Mouse (Mus musculus) stomach, embryonic 15.5 days (tissue): ENCODE measurements around the gene Lsamp. TPM values are rescaled to one million over a fixed set of nuclear protein-coding genes. Genes with fewer than 3 reads are reported as not detected.

Source experiments
- ATAC-seq: fragments of 200-750 bp; cut with Nextera tagmentation; 2 replicates; pipeline ENCODE4 v1.8.0; 2017; ENCODE audit warnings: low read depth, moderate number of reproducible peaks, moderate TSS enrichment; ENCODE audit not compliant: insufficient read depth, low FRiP score
- H3K27ac ChIP-seq: fragments of 300-500 bp; sonication (generic); 2 replicates; pipeline ENCODE4 v1.5.1; 2015; ENCODE audit warnings: mild to moderate bottlenecking, inconsistent platforms
- H3K27me3 ChIP-seq: fragments of 300-500 bp; sonication (generic); replicated peaks from 2 replicates; pipeline ENCODE4 v1.6.1; 2015; ENCODE audit warnings: inconsistent platforms
- H3K36me3 ChIP-seq: fragments of 300-500 bp; sonication (generic); 2 replicates; pipeline ENCODE4 v1.6.1; 2015; ENCODE audit warnings: inconsistent platforms
- H3K4me1 ChIP-seq: fragments of 300-500 bp; sonication (generic); 2 replicates; pipeline ENCODE4 v1.6.1; 2015; ENCODE audit warnings: inconsistent platforms
- H3K4me2 ChIP-seq: fragments of 300-500 bp; sonication (generic); 2 replicates; pipeline ENCODE4 v1.6.1; 2015; ENCODE audit warnings: mild to moderate bottlenecking, inconsistent platforms
- H3K4me3 ChIP-seq: fragments of 300-500 bp; sonication (generic); replicated peaks from 2 replicates; pipeline ENCODE4 v1.5.1; 2015; ENCODE audit warnings: inconsistent platforms
- H3K9ac ChIP-seq: fragments of 300-500 bp; sonication (generic); 2 replicates; pipeline ENCODE4 v1.6.1; 2015; ENCODE audit warnings: inconsistent platforms
- H3K9me3 ChIP-seq: fragments of 300-500 bp; sonication (generic); 2 replicates; pipeline ENCODE4 v1.6.1; 2016; ENCODE audit warnings: inconsistent platforms
- WGBS: fragments of 180-500 bp; shearing (Covaris S2); methylation state at CpG from one replicate; pipeline ENCODE4 v1.1.7; 2015; 5-methylcytosine and 5-hydroxymethylcytosine counted together
- polyA plus RNA-seq: library from polyadenylated mRNA; unstranded; fragments of >200 nt; fragmentation: Nextera tagmentation; extraction: Ambion mirVana; gene quantifications from 2 replicates; pipeline ENCODE4 v1.2.1, GENCODE M21; 2015

Gene Lsamp
- polyA plus RNA-seq, 1 experiment from 2014 or later, result 8.5 TPM

DNA sequence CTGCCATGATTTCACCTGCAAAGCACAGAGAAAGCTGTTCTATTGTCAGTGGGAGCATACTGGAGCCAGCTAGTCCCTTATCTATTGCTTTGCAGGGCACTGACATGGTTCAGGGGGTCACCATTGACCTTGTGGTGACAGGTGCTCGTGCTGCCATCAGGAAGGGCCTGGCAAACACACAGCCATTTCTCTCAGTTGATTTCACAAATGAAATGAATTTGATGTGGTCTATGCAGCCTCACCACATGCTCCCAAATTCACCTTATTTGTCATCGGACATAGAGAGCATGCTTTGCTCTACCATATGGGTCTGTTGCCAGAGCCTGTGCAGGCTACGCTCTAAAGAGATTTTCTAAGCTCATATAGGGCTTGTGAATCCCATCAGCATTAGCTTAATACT lies 450.1 kb downstream of the Lsamp start:
- WGBS, result 85% methylated on average over 3 of the region's 3 CpGs
- ATAC-seq, result no peak
- peaks cover 4% of the 10 kb centered on the region; the same call in 1 of the 2 replicates for H3K4me1 ChIP-seq
- no peak overlapping the region for H3K27ac ChIP-seq
- no peaks in the 10 kb centered on the region for H3K9me3 ChIP-seq
- no peaks in the 10 kb centered on the region for H3K36me3 ChIP-seq
- no peaks in the 10 kb centered on the region for H3K27me3 ChIP-seq
- no peak overlapping the region for H3K9ac ChIP-seq
- no peak overlapping the region for H3K4me3 ChIP-seq
- no peak overlapping the region for H3K4me2 ChIP-seq

DNA sequence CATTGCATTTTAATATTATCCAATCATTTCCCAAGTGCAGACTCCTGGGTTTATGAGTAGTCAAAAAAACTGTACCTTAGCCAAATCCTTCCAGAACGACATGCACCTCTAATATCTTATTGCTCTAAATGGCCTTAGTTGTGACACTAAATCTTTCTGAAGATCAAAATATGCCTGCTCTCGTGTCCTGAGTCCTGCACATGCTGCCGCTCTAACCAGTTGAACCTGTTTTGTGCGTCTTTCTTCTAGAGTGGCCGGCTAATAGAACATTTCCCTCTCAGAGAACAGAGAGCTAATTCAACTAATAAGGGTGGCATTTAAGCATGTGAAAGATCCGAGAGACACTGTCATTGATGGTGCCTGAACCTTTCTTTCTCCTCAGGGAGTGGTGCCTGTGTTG lies 452.3 kb downstream of the Lsamp start:
- no peak overlapping the region for H3K4me3 ChIP-seq
- no peak for ATAC-seq
- no peaks in the 10 kb centered on the region for H3K36me3 ChIP-seq
- 51% methylated on average over 6 of the region's 6 CpGs for WGBS
- H3K9me3 ChIP-seq, result no peaks in the 10 kb centered on the region
- H3K27me3 ChIP-seq, result no peaks in the 10 kb centered on the region
- H3K4me1 ChIP-seq, result peaks cover 4% of the 10 kb centered on the region; the same call in 1 of the 2 replicates
- H3K9ac ChIP-seq, result no peak overlapping the region
- H3K4me2 ChIP-seq, result no peak overlapping the region
- no peak overlapping the region for H3K27ac ChIP-seq

DNA sequence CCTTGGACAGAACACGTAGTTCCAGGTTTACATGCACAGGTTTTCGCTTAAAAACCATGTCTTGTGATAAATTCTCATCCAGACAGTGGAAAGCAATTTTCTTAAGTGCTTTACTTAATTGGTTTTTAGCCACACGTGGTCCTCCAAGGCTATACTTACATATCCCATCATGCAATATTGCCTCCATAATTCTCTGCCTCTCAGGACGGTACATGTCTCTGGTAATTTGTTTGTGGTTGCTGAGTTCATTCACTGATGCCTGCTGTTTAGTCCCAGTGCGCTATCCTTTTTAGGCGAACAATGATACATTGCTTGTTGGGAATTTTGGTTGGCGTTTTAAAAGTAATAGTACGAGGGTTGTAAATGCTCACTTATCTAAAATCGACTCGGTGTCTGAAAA lies 453.7 kb downstream of the Lsamp start:
- Histone ChIP-seq H3K9ac (no peak overlapping the region), H3K36me3 (no peaks in the 10 kb centered on the region), H3K27me3 (no peaks in the 10 kb centered on the region), H3K4me1 (peaks cover 4% of the 10 kb centered on the region; the same call in 1 of the 2 replicates), H3K4me3 (no peak overlapping the region), H3K9me3 (no peaks in the 10 kb centered on the region), H3K4me2 (no peak overlapping the region), H3K27ac (no peak overlapping the region)
- ATAC-seq, result no peak
- WGBS, result 82% methylated on average over 10 of the region's 10 CpGs

DNA sequence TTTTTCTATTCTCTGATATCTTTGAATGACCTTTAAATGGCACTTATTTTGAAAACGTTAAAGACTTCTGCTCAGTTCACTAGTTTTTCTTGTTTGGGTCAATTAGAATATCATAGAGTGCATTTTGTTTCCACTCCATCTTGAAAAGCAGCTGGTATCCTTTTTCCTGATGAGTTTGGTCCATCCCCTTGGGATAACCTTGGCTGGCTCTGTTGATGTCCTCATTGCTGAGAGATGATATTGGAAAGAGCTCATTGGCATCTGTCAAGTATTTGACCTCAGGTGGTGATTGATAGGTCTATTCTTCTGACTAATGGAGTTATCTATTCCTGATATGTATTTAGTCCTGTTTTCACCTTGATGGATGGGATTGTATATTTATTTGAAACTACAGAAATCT lies 454.7 kb downstream of the Lsamp start:
- Histone ChIP-seq H3K9me3 (no peaks in the 10 kb centered on the region), H3K27me3 (no peaks in the 10 kb centered on the region), H3K4me1 (peaks cover 4% of the 10 kb centered on the region; the same call in 1 of the 2 replicates), H3K4me3 (no peak overlapping the region), H3K27ac (no peak overlapping the region), H3K9ac (no peak overlapping the region), H3K36me3 (no peaks in the 10 kb centered on the region), H3K4me2 (no peak overlapping the region)
- no peak for ATAC-seq
- 60% methylated on average over 1 of the region's 1 CpGs for WGBS

DNA sequence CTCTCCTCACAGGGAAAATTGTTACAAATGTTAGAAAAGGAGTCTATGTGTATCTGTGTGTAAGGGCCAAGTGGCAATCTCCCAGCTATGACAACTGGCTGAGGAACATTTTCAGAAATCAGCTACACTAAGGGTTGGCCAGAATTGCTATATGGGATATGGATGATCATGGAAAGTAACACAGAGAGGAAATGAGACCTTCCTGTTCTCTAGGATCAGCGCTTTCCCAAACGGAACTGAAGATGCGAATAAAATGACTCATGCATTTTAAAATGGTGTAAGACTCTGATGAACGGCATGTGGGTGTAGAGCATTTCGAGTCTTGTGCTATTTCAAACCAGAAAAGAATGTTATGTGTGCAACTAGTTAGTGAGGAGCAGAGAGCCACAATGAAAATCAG lies 462.4 kb downstream of the Lsamp start:
- H3K4me3 ChIP-seq, result no peak overlapping the region
- H3K36me3 ChIP-seq, result no peaks in the 10 kb centered on the region
- H3K4me1 ChIP-seq, result no peaks in the 10 kb centered on the region
- WGBS, result 81% methylated on average over 5 of the region's 5 CpGs
- no peaks in the 10 kb centered on the region for H3K27me3 ChIP-seq
- H3K4me2 ChIP-seq, result no peak overlapping the region
- ATAC-seq, result no peak
- no peak overlapping the region for H3K9ac ChIP-seq
- no peaks in the 10 kb centered on the region for H3K9me3 ChIP-seq
- no peak overlapping the region for H3K27ac ChIP-seq

DNA sequence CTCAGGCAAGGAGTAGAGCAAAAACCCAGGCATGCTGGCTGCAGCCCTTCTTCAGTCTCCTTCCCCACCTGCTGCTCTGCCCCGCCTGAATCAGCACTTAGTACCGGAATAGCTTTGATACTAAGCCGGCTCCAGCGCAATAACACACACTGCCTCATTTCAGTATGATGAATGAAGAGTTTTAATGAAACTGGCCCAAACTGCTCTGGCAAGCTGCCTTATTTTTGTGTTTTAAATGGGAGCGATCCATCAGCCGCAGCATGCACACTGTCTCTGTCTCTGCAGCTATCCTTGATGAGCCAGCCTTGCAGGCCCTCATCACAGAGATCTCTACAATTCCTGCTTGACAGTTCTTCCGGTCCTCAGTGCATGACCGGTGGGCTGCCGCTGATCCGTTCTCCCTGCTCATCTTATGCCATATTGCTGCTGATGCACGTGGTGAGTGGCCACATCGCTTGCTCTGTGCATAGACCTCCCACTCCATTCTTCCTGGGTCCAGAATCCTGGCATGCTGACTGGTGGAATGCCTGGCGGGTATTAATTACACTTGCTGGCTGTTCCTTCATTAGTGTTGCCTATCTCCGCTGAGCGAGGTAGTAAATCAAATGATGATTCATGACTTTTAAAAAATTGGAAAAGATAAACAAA lies 479.4 kb downstream of the Lsamp start:
- Histone ChIP-seq H3K4me3 (no peak overlapping the region), H3K9me3 (no peaks in the 10 kb centered on the region), H3K27ac (no peak overlapping the region), H3K36me3 (no peaks in the 10 kb centered on the region), H3K4me1 (no peaks in the 10 kb centered on the region), H3K4me2 (no peak overlapping the region), H3K27me3 (no peaks in the 10 kb centered on the region), H3K9ac (no peak overlapping the region)
- 49% methylated on average over 15 of the region's 15 CpGs for WGBS
- peak; percentile 60; the same call in 1 of the 2 replicates for ATAC-seq

DNA sequence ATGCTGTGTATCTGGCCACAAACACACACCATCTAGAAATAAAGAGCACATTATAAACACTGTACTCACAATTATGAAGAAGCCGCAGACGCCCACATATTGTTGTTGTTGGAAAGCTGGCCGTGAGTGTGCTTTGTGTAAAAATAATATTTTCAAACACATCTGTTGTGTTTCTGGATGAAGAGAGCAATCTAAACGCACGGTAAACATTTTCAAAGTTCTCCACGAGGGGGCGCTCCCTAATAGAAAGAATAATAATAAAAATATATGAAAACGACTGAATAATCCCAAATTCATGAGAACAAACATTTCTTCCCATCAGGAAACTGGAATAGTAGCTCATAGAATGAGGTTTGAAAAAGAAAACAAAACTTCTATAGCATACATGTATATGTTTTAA lies 482.4 kb downstream of the Lsamp start:
- Histone ChIP-seq H3K27me3 (no peaks in the 10 kb centered on the region), H3K36me3 (no peaks in the 10 kb centered on the region), H3K9ac (no peak overlapping the region), H3K4me3 (no peak overlapping the region), H3K9me3 (no peaks in the 10 kb centered on the region), H3K4me1 (no peaks in the 10 kb centered on the region), H3K4me2 (no peak overlapping the region), H3K27ac (no peak overlapping the region)
- WGBS, result 13% methylated on average over 8 of the region's 8 CpGs
- no peak for ATAC-seq

DNA sequence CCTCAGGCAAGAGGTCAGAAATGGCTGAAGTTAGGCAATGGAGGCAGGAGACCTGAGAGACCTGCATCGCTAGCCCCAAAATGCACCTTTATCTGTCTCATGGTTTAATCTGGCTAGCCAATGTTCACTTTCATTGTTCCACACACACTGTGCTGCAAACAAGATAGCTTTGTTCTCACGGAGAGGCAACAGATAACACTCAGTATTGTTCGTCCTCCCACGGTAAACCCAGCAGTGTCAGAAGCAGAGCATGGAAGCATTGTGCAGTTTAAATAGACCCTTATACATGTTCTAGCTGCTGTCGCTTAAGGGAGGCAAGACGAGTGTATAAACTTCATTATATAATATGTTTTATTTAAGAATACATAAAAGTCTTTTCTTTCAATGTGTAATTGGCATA lies 486.8 kb downstream of the Lsamp start:
- Histone ChIP-seq H3K36me3 (no peaks in the 10 kb centered on the region), H3K9me3 (no peaks in the 10 kb centered on the region), H3K4me2 (no peak overlapping the region), H3K4me3 (no peak overlapping the region), H3K4me1 (no peaks in the 10 kb centered on the region), H3K9ac (no peak overlapping the region), H3K27me3 (no peaks in the 10 kb centered on the region), H3K27ac (no peak overlapping the region)
- WGBS, result 62% methylated on average over 6 of the region's 6 CpGs
- no peak for ATAC-seq

DNA sequence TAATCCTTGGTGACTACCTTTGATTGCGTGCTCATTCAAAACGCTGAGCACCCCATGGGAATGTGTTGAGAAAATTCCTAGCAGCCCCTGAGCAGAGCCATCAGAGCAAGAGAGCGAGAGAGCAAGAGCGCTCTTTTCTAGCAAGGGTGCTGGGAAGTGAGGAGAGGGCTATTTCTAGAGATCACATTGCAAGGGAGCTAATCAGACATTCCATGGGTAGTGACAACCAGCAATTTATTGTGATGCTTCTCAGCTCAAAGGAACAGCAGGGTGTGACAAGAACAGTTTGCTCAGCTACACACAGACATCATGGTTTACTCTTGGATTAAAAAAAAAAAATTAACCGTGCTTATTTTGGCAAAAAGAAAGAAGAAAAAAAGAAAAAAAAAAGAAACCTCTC lies 487.8 kb downstream of the Lsamp start:
- WGBS, result 78% methylated on average over 5 of the region's 5 CpGs
- Histone ChIP-seq H3K9ac (no peak overlapping the region), H3K4me3 (no peak overlapping the region), H3K4me1 (no peaks in the 10 kb centered on the region), H3K27me3 (no peaks in the 10 kb centered on the region), H3K9me3 (no peaks in the 10 kb centered on the region), H3K27ac (no peak overlapping the region), H3K36me3 (no peaks in the 10 kb centered on the region), H3K4me2 (no peak overlapping the region)
- no peak for ATAC-seq

DNA sequence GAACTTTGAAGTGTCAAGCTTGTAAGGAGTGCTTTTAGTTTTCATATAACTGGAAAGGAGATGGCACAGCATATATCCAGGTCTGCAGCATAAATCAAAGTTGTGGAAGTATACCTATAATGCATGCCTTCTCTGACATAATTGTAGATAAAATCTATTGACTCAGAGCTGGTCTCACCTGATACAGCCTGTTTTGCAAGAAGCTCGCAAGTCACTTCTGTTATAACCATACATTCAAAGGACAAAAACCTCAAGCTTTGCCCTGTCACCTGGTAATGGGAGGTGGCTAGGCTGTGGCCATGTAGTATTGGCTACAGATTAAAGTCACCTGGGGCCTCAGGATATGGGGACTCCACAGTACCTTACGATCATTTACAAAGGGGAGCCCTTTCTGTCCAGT lies 507.4 kb downstream of the Lsamp start:
- no peak overlapping the region for H3K4me2 ChIP-seq
- no peak for ATAC-seq
- WGBS, result 67% methylated on average over 2 of the region's 2 CpGs

DNA sequence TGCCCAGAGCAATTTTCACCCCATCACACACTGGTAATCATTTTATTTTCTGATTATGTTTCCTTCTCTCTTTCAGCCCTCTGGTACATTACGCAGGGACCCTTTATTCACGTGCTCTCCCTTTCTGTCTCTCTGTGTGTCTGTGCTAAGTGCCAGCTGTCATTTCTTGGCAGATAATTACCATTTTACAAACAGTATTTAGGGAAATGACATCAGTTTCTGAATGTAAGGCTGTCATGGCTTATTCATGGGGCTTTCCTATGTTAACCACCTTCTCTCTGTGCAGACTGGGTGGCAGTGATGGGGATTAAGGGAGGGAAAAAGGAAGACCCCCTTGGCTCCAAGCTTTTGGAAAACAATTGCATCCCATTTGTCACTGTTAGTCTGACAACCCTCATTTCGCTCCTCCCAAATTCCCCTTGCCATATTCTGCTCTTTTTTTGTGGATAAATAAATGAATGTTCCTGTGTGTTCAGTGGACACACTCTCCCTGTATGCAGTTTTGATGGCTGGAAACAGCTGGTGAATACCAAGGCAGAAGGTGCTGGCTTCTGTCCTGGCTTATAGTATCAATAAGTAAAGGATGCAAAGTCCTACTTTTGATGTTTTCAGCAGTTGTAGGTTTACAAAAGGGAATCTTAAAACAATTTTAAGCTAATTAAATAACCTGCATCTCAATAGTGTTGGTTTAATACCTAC lies 520.2 kb downstream of the Lsamp start:
- WGBS, result 46% methylated on average over 3 of the region's 3 CpGs

More for the DNA sequence above, 507.4 kb downstream of the Lsamp start:
- H3K4me1 ChIP-seq, result no peaks in the 10 kb centered on the region
- H3K27ac ChIP-seq, result no peak overlapping the region
- H3K9me3 ChIP-seq, result no peaks in the 10 kb centered on the region
- H3K27me3 ChIP-seq, result no peaks in the 10 kb centered on the region
- no peak overlapping the region for H3K4me3 ChIP-seq
- H3K9ac ChIP-seq, result no peak overlapping the region
- no peaks in the 10 kb centered on the region for H3K36me3 ChIP-seq

DNA sequence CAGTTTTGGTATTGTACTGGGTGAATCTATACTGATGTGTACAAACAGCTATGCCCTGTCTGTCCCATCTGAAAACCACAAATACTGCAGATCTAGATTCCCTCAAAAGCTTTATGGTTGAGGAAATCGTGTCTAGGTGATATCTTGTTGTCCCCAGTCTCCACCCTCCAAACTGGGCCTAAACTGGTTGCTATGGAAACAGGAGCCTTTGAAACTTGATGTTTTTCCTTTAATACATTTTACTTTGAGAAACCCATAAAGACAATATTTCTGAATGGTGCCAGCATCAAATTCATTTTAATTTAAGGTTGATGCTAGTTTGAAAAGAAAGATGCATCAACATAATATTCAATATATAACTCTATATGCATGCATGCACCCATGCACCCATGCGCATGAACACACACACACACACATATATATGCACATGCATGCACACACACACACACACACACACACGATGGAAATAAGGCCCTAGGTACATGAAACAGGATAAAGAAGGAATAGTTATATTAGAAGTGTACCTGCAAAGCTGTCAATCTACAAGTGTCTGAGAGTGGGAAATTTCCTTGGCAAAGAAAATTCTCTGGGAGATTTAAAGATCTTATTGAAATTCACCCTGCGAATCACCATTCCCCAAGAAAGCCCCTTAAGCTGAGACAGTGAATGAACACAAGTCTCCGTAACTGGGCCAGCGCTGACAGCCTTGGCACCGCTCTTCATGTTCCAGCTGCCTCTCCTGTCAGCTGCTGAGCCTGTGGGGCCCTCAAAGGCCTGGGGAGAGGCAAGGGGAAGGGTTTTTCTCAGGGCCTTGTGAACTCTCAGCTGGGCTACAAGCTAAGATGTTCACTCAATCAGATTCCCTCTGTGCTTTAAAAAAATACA lies 525.2 kb downstream of the Lsamp start:
- no peak overlapping the region for H3K4me3 ChIP-seq
- H3K4me2 ChIP-seq, result no peak overlapping the region
- 72% methylated on average over 7 of the region's 7 CpGs for WGBS
- ATAC-seq, result no peak
- no peaks in the 10 kb centered on the region for H3K4me1 ChIP-seq
- no peak overlapping the region for H3K9ac ChIP-seq
- no peaks in the 10 kb centered on the region for H3K27me3 ChIP-seq
- H3K9me3 ChIP-seq, result no peaks in the 10 kb centered on the region
- no peak overlapping the region for H3K27ac ChIP-seq
- H3K36me3 ChIP-seq, result no peaks in the 10 kb centered on the region

More for the DNA sequence above, 520.2 kb downstream of the Lsamp start:
- no peak overlapping the region for H3K27ac ChIP-seq
- H3K36me3 ChIP-seq, result no peaks in the 10 kb centered on the region
- H3K4me1 ChIP-seq, result no peaks in the 10 kb centered on the region
- no peaks in the 10 kb centered on the region for H3K27me3 ChIP-seq
- H3K4me2 ChIP-seq, result no peak overlapping the region
- no peak for ATAC-seq
- no peak overlapping the region for H3K9ac ChIP-seq
- H3K4me3 ChIP-seq, result no peak overlapping the region
- no peaks in the 10 kb centered on the region for H3K9me3 ChIP-seq
